Mouse (Mus musculus) kidney, postnatal 0 days (tissue): ENCODE measurements around the gene Irf4. TPM values are rescaled to one million over a fixed set of nuclear protein-coding genes. Genes with fewer than 3 reads are reported as not detected.

Experiments
- ATAC-seq: fragments of 200-750 bp; cut with Nextera tagmentation; replicated peaks from 2 replicates; pipeline ENCODE4 v1.8.0; 2017; ENCODE audit warnings: low read depth, moderate number of reproducible peaks, moderate TSS enrichment, moderate library complexity; ENCODE audit not compliant: low FRiP score
- DNase-seq: peaks from one replicate; pipeline ENCODE4 v3.0.0-alpha.2; 2016; ENCODE audit warnings: low spot score
- H3K27ac ChIP-seq: fragments of 300-500 bp; sonication (generic); 2 replicates; pipeline ENCODE4 v1.5.1; 2014; ENCODE audit warnings: mild to moderate bottlenecking
- H3K27me3 ChIP-seq: fragments of 300-500 bp; sonication (generic); 2 replicates; pipeline ENCODE4 v1.6.1; 2014; ENCODE audit warnings: low read length, mixed read lengths; ENCODE audit not compliant: insufficient read depth
- H3K36me3 ChIP-seq: fragments of 300-500 bp; sonication (generic); 2 replicates; pipeline ENCODE4 v1.6.1; 2014; ENCODE audit warnings: low read length, mixed read lengths; ENCODE audit not compliant: insufficient read depth
- H3K4me1 ChIP-seq: fragments of 300-500 bp; sonication (generic); replicated peaks from 2 replicates; pipeline ENCODE4 v1.6.1; 2014; ENCODE audit warnings: antibody characterized with exemption, low read length, mixed read lengths; ENCODE audit not compliant: insufficient read depth
- H3K4me2 ChIP-seq: fragments of 300-500 bp; sonication (generic); 2 replicates; pipeline ENCODE4 v1.6.1; 2014; ENCODE audit warnings: mild to moderate bottlenecking, low read length, moderate library complexity, mixed read lengths
- H3K4me3 ChIP-seq: fragments of 300-500 bp; sonication (generic); replicated peaks from 2 replicates; pipeline ENCODE4 v1.5.1; 2014; ENCODE audit warnings: low read depth, low read length
- H3K9ac ChIP-seq: fragments of 300-500 bp; sonication (generic); 2 replicates; pipeline ENCODE4 v1.6.1; 2014; ENCODE audit warnings: low read depth, low read length
- H3K9me3 ChIP-seq: fragments of 300-500 bp; sonication (generic); replicated peaks from 2 replicates; pipeline ENCODE4 v1.6.1; 2016; ENCODE audit warnings: low read length, inconsistent platforms, mixed read lengths
- CTCF ChIP-seq: IDR thresholded peaks from 2 replicates; pipeline ENCODE4 v1.5.1; 2016; ENCODE audit warnings: antibody characterized with exemption, low read depth, mild to moderate bottlenecking, moderate library complexity
- whole genome bisulfite sequencing: fragments of 180-500 bp; shearing (Covaris S2); extraction: QIAGEN DNeasy Blood & Tissue Kit; methylation state at CpG from one replicate; pipeline ENCODE4 v1.1.7; 2014; 5-methylcytosine and 5-hydroxymethylcytosine counted together
- polyA plus RNA-seq: library from polyadenylated mRNA; unstranded; fragments of >200 nt; fragmentation: Nextera tagmentation; extraction: Ambion mirVana; gene quantifications from 2 replicates; pipeline ENCODE4 v1.2.1, GENCODE M21; 2015

Irf4 gene
- polyA plus RNA-seq, 1 experiment from 2014 or later = 0.09 TPM

DNA sequence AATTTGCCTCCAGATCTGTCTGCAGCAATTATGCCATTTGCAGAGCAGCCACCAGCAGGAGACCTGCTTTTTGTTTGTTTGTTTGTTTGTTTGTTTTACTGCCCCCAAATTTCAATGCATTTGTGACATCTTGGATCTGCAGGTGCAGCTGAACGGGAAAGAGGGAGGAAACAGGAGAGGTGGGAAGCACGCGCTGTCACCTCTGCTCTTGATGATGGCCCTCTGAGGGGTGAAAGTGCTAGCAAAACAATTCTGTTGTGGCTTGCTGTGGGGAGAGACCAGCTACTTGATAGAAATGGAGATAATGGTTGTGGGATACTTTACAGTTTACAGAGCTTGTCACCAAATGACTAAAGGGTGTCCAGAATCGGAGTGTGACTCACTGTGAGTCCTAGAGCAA is 46.9 kb downstream of the Irf4 start:
- Histone ChIP-seq H3K9me3 (no peaks in the 10 kb centered on the region), H3K4me2 (no peak overlapping the region), H3K4me3 (no peak overlapping the region), H3K27ac (no peak overlapping the region), H3K36me3 (no peaks in the 10 kb centered on the region), H3K9ac (no peak overlapping the region), H3K4me1 (no peaks in the 10 kb centered on the region), H3K27me3 (no peaks in the 10 kb centered on the region)
- DNase-seq (no peak), ATAC-seq (no peak)
- TF ChIP-seq CTCF = no peak
- WGBS = 82% methylated on average over 4 of the region's 4 CpGs

DNA sequence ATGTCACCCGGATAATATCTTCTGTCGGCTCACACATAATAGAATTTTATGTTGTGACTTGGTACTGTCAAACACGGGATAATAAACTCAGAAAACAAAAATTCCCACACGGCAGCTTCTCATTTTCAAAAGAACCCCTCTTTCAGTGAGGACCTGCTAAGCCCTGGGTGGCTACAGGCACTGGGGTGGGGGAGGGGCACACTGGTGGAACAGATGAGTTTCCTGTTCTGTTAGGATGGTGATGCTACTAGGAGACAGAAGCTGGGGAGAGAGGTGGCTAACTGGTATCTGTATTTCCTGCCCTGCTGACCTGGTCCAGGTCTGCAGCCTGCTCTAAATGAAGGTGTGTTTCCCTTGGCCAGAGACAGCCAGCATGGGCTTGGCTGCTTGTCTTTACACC is 52.9 kb downstream of the Irf4 start:
- Histone ChIP-seq H3K4me1 (no peaks in the 10 kb centered on the region), H3K4me3 (no peak overlapping the region), H3K9ac (no peak overlapping the region), H3K27me3 (no peaks in the 10 kb centered on the region), H3K4me2 (no peak overlapping the region), H3K9me3 (no peaks in the 10 kb centered on the region), H3K36me3 (no peaks in the 10 kb centered on the region), H3K27ac (no peak overlapping the region)
- WGBS = 89% methylated on average over 4 of the region's 4 CpGs
- DNase-seq (no peak), ATAC-seq (no peak)
- no peak for TF ChIP-seq CTCF

DNA sequence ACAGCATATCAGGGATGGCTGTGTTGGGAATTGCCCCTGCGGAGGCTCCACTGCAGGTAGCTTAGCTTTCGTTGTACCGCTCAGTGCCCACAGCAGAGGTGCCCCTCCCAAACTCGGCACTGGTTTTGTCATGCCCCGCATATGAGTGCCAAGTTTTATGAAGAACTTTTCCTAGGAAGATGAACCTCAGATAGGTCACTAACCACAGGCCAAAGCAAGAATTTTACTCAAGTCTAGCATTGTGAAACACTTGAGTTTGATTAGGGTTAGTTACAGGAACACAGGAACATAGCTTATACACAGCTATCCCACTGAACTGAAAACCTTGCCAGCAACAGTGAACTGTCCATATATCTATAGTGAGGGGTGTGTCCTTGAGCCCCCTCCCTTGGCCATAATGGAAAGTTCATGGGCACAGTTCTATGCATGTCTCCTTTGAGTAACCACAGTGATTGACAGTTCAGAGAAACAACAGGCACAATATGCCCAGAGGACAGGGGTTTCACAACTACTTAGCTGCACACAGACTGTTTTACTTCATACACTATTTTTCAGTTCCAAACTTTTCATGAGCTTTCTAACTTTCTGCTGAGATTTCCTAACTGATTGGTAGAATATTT is 53.4 kb downstream of the Irf4 start:
- H3K36me3 ChIP-seq = no peaks in the 10 kb centered on the region
- H3K27me3 ChIP-seq = no peaks in the 10 kb centered on the region
- H3K4me1 ChIP-seq = no peaks in the 10 kb centered on the region
- TF ChIP-seq CTCF = no peak
- no peaks in the 10 kb centered on the region for H3K9me3 ChIP-seq
- H3K4me2 ChIP-seq = no peak overlapping the region
- H3K27ac ChIP-seq = no peak overlapping the region
- 94% methylated on average over 5 of the region's 5 CpGs for WGBS
- no peak overlapping the region for H3K4me3 ChIP-seq
- ATAC-seq (no peak), DNase-seq (no peak)
- H3K9ac ChIP-seq = no peak overlapping the region

- no peak for TF ChIP-seq CTCF
- H3K4me3 ChIP-seq = no peak overlapping the region
- no peaks in the 10 kb centered on the region for H3K27me3 ChIP-seq
- H3K9ac ChIP-seq = no peak overlapping the region
- no peak overlapping the region for H3K4me2 ChIP-seq
- H3K4me1 ChIP-seq = no peaks in the 10 kb centered on the region
- DNase-seq (no peak), ATAC-seq (no peak)
- 83% methylated on average over 7 of the region's 7 CpGs for WGBS
- no peaks in the 10 kb centered on the region for H3K36me3 ChIP-seq
- no peaks in the 10 kb centered on the region for H3K9me3 ChIP-seq
- H3K27ac ChIP-seq = no peak overlapping the region
Observed at GRCm38 (mm10) chr13:30809240-30809639, 60.2 kb downstream of the Irf4 start.

GRCm38 (mm10) chr13:30813464-30813863 is 64.4 kb downstream of the Irf4 start:
- no peaks in the 10 kb centered on the region for H3K4me1 ChIP-seq
- DNase-seq (no peak), ATAC-seq (no peak)
- no peaks in the 10 kb centered on the region for H3K9me3 ChIP-seq
- H3K9ac ChIP-seq = no peak overlapping the region
- no peak overlapping the region for H3K4me3 ChIP-seq
- WGBS = 75% methylated on average over 5 of the region's 5 CpGs
- H3K36me3 ChIP-seq = peaks cover 3% of the 10 kb centered on the region; the same call in 1 of the 2 replicates
- no peak overlapping the region for H3K4me2 ChIP-seq
- no peak overlapping the region for H3K27ac ChIP-seq
- TF ChIP-seq CTCF = no peak
- H3K27me3 ChIP-seq = no peaks in the 10 kb centered on the region

- no peak overlapping the region for H3K4me3 ChIP-seq
- H3K27ac ChIP-seq = no peak overlapping the region
- peaks cover 3% of the 10 kb centered on the region; the same call in 1 of the 2 replicates for H3K36me3 ChIP-seq
- no peaks in the 10 kb centered on the region for H3K9me3 ChIP-seq
- H3K27me3 ChIP-seq = no peaks in the 10 kb centered on the region
- ATAC-seq (no peak), DNase-seq (no peak)
- no peaks in the 10 kb centered on the region for H3K4me1 ChIP-seq
- TF ChIP-seq CTCF = no peak
- 85% methylated on average over 5 of the region's 5 CpGs for WGBS
- H3K4me2 ChIP-seq = no peak overlapping the region
- no peak overlapping the region for H3K9ac ChIP-seq
Observed at GRCm38 (mm10) chr13:30814256-30814655, 65.2 kb downstream of the Irf4 start.

Other genes starting within 250 kb of the Irf4 start
- 588 and 601 TPM in 2 replicates for gene Uqcrfs1, start 203.9 kb upstream of the Irf4 start, polyA plus RNA-seq
- 18.0 and 19.6 TPM in 2 replicates for gene Dusp22, start 89.2 kb upstream of the Irf4 start, polyA plus RNA-seq
- 0.13 TPM in 1 of 2 replicates, not detected in the other for gene Hus1b, start 198.5 kb downstream of the Irf4 start, polyA plus RNA-seq
- gene Exoc2, start 224.9 kb downstream of the Irf4 start, polyA plus RNA-seq = 22.1 and 23.4 TPM in 2 replicates
- gene Gm5447, start 225.0 kb downstream of the Irf4 start, polyA plus RNA-seq = 0.11 TPM in 1 of 2 replicates, not detected in the other